Mouse (Mus musculus) heart, postnatal 0 days (tissue): Measurements from ENCODE around the gene Cd63. TPM values are rescaled to one million over a fixed set of nuclear protein-coding genes. Genes with fewer than 3 reads are reported as not detected.

ENCODE experiments used
- ATAC-seq: fragments of 200-750 bp; cut with Nextera tagmentation; 2 replicates; pipeline ENCODE4 v1.8.0; 2017; ENCODE audit warnings: low read depth, moderate number of reproducible peaks, moderate library complexity; ENCODE audit not compliant: insufficient read depth
- DNase-seq: peaks from one replicate; pipeline ENCODE4 v3.0.0-alpha.2; 2016; ENCODE audit warnings: low spot score
- H3K27ac ChIP-seq: fragments of 300-500 bp; sonication (generic); 2 replicates; pipeline ENCODE4 v1.5.1; 2014; ENCODE audit warnings: low read depth, mild to moderate bottlenecking
- H3K27me3 ChIP-seq: fragments of 300-500 bp; sonication (generic); 2 replicates; pipeline ENCODE4 v1.6.1; 2014; ENCODE audit warnings: low read length, mixed read lengths; ENCODE audit not compliant: control insufficient read depth, insufficient read depth
- H3K36me3 ChIP-seq: fragments of 300-500 bp; sonication (generic); replicated peaks from 2 replicates; pipeline ENCODE4 v1.6.1; 2014; ENCODE audit warnings: low read length, mixed read lengths; ENCODE audit not compliant: control insufficient read depth, insufficient read depth
- H3K4me1 ChIP-seq: fragments of 300-500 bp; sonication (generic); 2 replicates; pipeline ENCODE4 v1.6.1; 2014; ENCODE audit warnings: antibody characterized with exemption; ENCODE audit not compliant: control insufficient read depth, insufficient read depth
- H3K4me2 ChIP-seq: fragments of 300-500 bp; sonication (generic); 2 replicates; pipeline ENCODE4 v1.6.1; 2014; ENCODE audit warnings: low read depth, mild to moderate bottlenecking, low read length, moderate library complexity
- H3K4me3 ChIP-seq: fragments of 300-500 bp; sonication (generic); 2 replicates; pipeline ENCODE4 v1.5.1; 2014; ENCODE audit warnings: low read depth, low read length
- H3K9ac ChIP-seq: fragments of 300-500 bp; sonication (generic); replicated peaks from 2 replicates; pipeline ENCODE4 v1.6.1; 2014; ENCODE audit warnings: low read depth, low read length, mixed read lengths
- H3K9me3 ChIP-seq: fragments of 300-500 bp; sonication (generic); replicated peaks from 2 replicates; pipeline ENCODE4 v1.6.1; 2016; ENCODE audit warnings: low read length; ENCODE audit not compliant: control insufficient read depth
- CTCF ChIP-seq: IDR thresholded peaks from 2 replicates; pipeline ENCODE4 v1.5.1; 2016; ENCODE audit warnings: antibody characterized with exemption, control low read depth, low read depth
- EP300 ChIP-seq: IDR thresholded peaks from 2 replicates; pipeline ENCODE4 v1.6.1; 2016; ENCODE audit warnings: antibody characterized with exemption, low read depth
- WGBS: fragments of 180-500 bp; shearing (Covaris S2); extraction: QIAGEN DNeasy Blood & Tissue Kit; methylation state at CpG from one replicate; pipeline ENCODE4 v1.1.7; 2014; 5-methylcytosine and 5-hydroxymethylcytosine counted together
- polyA plus RNA-seq: library from polyadenylated mRNA; unstranded; fragments of >200 nt; fragmentation: Nextera tagmentation; extraction: Ambion mirVana; gene quantifications from 2 replicates; pipeline ENCODE4 v1.2.1, GENCODE M21; 2015
- total RNA-seq: library from RNA; depleted of rRNA; stranded (reverse); fragments of >200 nt; gene quantifications from 2 replicates; pipeline ENCODE4 v1.2.3, GENCODE M21; 2014; ENCODE audit warnings: low replicate concordance

Gene Cd63
- total and polyA plus RNA-seq, 2 experiments from 2014 or later, result 72.6 to 381 TPM

- TF ChIP-seq EP300 (no peak), CTCF (no peak)
- H3K9ac ChIP-seq, result no peak overlapping the region
- no peaks in the 10 kb centered on the region for H3K9me3 ChIP-seq
- DNase-seq, result no peak
- 21% methylated on average over 1 of the region's 1 CpGs for whole genome bisulfite sequencing
- no peak overlapping the region for H3K4me2 ChIP-seq
- no peaks in the 10 kb centered on the region for H3K36me3 ChIP-seq
- peaks cover 20% of the 10 kb centered on the region for H3K27me3 ChIP-seq
- H3K4me1 ChIP-seq, result 0 out of 2 replicates have a peak, but pooled peaks cover 7% of the 10 kb centered on the region
- no peak overlapping the region for H3K4me3 ChIP-seq
- ATAC-seq, result no peak
- no peak overlapping the region for H3K27ac ChIP-seq
These were observed 3.3 kb upstream of the Cd63 start for GRCm38 (mm10) chr10:128897501-128897900.

- TF ChIP-seq CTCF, result no peak
- no peak for TF ChIP-seq EP300
- Histone ChIP-seq H3K9ac (no peak overlapping the region), H3K4me2 (no peak overlapping the region), H3K4me1 (0 out of 2 replicates have a peak, but pooled peaks cover 4% of the 10 kb centered on the region), H3K27ac (no peak overlapping the region), H3K27me3 (peaks cover 14% of the 10 kb centered on the region), H3K4me3 (no peak overlapping the region), H3K36me3 (no peaks in the 10 kb centered on the region), H3K9me3 (no peaks in the 10 kb centered on the region)
- ATAC-seq, result no peak
- no peak for DNase-seq
- 58% methylated on average over 6 of the region's 6 CpGs for WGBS
These were observed 864 bp upstream of the Cd63 start for GRCm38 (mm10) chr10:128899759-128900490.

GRCm38 (mm10) chr10:128901409-128901808, 620 bp downstream of the Cd63 start:
- Histone ChIP-seq H3K4me3 (no peak overlapping the region), H3K36me3 (no peaks in the 10 kb centered on the region), H3K27ac (no peak overlapping the region), H3K27me3 (peaks cover 10% of the 10 kb centered on the region), H3K9ac (no peak overlapping the region), H3K9me3 (no peaks in the 10 kb centered on the region), H3K4me1 (no peaks in the 10 kb centered on the region), H3K4me2 (no peak overlapping the region)
- 66% methylated on average over 1 of the region's 1 CpGs for WGBS
- ATAC-seq (no peak), DNase-seq (no peak)
- no peak for TF ChIP-seq EP300
- TF ChIP-seq CTCF, result no peak

DNA sequence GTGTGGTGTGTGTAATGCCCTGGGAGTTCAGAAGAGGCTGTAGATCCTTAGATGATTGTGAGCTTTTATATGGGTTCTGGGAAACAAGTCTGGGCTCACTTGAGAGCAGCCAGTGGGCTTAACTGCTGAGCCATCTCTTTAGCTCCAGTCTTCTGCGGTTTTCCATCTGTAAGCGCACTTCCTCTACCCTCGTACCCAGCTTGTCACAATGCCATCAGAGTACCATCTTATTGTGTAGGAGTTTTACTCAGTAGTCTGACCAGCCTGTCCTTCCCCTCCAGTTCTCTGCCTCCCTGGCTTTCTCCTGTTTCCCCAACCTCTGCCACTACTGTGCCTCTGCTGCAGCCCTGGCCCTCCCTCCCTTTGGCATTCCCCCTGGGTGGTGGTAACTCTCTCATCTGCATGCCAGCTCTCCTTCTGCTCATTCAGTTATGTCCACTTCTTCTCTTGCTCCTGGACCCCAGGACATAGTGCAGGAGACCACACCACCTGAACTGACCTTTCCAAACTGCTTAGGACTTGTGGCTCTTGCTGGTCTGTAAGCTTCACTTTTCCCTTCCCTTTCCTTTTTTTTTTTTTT, 1.7 kb downstream of the Cd63 start:
- H3K9me3 ChIP-seq, result no peaks in the 10 kb centered on the region
- 82% methylated on average over 3 of the region's 3 CpGs for WGBS
- ATAC-seq, result no peak
- no peak overlapping the region for H3K4me3 ChIP-seq
- H3K27ac ChIP-seq, result no peak overlapping the region
- H3K4me1 ChIP-seq, result no peaks in the 10 kb centered on the region
- TF ChIP-seq CTCF (no peak), EP300 (no peak)
- 0 out of 2 replicates have a peak, but pooled peaks cover 3% of the 10 kb centered on the region for H3K27me3 ChIP-seq
- H3K4me2 ChIP-seq, result no peak overlapping the region
- no peak overlapping the region for H3K9ac ChIP-seq
- H3K36me3 ChIP-seq, result no peaks in the 10 kb centered on the region
- no peak for DNase-seq

DNA sequence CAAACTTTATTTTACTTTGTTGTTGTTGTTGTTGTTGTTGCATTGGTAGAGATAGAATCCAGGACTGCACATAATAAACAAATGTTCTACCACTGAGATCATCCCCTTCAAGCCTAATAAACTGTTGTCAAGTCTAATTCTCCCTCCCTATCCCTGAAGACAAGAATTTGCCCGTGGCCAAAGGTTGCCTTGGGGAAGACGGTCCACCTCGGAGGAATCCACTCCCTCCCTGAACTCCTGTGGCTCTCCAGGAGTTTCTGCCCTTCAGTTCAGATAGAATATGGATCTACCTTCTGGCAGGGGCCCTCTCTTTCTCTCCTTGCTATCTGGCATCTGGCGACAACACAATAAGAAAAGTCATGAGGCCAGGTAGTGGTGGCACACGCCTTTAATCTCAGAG, 4.0 kb downstream of the Cd63 start:
- Histone ChIP-seq H3K4me2 (no peak overlapping the region), H3K4me3 (no peak overlapping the region), H3K27me3 (no peaks in the 10 kb centered on the region), H3K27ac (no peak overlapping the region), H3K36me3 (no peaks in the 10 kb centered on the region), H3K9me3 (no peaks in the 10 kb centered on the region), H3K9ac (no peak overlapping the region), H3K4me1 (peaks cover 6% of the 10 kb centered on the region)
- DNase-seq, result no peak
- no peak for TF ChIP-seq EP300
- TF ChIP-seq CTCF, result no peak
- WGBS, result 64% methylated on average over 5 of the region's 5 CpGs
- ATAC-seq, result no peak
